Mouse (Mus musculus) neural tube, postnatal 0 days (tissue): ENCODE measurements around the gene Apba3. TPM values are rescaled to one million over a fixed set of nuclear protein-coding genes. Genes with fewer than 3 reads are reported as not detected.
A peak's percentile ranks its signal among the peaks of the same experiment; 100 is the strongest.

Source experiments
- microRNA-seq: library from miRNA; unstranded; fragments of <30 nt; microRNA quantifications from one replicate; pipeline ENCODE4, GENCODE M21; 2016
- polyA plus RNA-seq: library from polyadenylated mRNA; unstranded; fragments of >200 nt; fragmentation: Nextera tagmentation; extraction: Ambion mirVana; gene quantifications from 2 replicates; pipeline ENCODE4 v1.2.1, GENCODE M21; 2015

Apba3 gene
- 32.0 and 34.0 TPM in 2 replicates for polyA plus RNA-seq

DNA sequence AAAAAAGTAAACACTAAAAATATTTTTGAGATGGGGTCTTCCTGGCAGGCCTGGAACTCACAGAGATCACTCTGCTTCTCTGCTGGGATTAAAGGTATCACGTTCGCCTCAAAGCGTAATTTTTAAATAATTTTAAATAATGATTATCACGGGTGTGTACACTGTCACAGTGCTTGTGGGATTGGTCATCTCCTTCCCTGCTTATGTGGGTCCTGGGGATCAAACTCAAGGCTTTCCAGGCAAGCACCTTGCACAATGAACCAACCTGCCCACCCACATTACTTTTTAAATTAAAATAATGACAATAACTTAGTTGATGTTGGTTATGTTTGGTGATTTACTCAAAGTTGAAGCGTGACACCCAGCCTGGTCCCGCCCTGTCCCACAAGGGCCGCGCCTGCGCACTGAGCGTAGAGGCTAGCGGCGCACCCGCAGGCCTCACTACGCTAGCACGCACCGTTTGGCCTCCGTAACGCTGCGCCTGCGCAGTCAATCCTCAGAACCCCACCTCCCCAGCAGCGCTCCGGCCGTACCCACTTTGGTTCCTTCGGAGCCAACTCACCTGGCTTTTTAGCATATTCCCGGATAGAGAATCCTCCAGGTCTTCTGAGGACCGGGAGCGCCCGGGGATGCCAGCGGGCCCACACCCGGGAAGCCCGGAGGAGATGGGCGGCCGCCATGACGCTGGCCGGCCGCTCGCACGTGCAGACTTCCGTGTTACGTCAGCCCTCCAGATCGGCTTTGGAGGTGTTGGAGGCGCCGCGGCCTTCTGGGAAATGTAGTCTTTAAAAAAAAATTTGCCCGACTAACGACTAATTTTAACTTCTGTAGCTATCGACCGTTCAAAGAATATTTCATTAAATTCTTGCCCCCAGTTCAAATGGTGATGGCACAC lies at the start of gene Apba3, which contains the start of gene Mrpl54:
Apba3 (plus strand) TSS at position 750 of the 895 bp plus-strand sequence.
Mrpl54 (minus strand) TSS at position 724 of the 895 bp plus-strand sequence.

DNA sequence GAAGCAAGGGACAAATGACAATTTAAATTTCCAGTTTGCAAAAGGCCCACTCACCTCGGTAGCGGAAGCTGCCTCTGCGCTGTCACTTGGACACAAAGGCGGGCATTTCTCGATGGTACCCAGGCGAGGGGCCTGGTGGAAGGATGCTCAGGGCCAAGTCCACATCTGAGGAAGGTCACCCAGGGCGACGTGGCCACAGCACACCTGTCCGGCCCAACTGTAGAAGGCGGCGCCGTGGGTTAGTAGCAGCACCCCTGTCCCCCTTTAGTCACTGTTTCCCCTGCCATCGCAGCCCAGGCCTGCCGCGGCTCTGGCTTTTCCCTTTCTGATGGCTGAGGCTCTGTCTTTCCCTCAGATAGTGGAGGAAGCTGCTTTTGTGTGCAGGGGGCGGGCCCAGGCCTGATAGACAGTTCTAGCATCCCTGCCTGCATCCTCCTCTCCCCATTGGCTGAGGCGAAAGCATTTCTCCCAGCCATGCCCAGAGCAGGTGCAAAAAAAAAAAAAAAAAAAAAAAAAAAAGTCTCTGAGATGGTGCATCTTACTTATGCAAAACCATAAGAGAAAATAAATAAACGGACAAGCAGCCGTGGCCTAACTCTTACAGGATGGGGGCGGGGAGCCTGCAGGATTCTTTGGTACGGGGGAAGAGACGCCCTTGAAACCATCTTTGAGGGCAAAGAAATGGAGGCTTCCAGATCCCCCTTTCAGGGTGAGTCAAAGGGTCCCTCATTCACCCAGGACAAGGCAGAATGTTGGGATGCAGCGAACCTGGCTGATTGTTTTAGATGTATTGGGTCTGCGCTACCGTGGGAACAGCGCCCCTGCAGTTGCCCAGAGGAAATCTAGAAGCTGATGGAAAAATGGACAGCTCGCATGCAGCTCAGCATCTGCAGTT lies 36.1 kb upstream of the Apba3 start, which contains the start of gene Atcay:
Atcay (minus strand) TSS at position 396 of the 895 bp plus-strand sequence.

DNA sequence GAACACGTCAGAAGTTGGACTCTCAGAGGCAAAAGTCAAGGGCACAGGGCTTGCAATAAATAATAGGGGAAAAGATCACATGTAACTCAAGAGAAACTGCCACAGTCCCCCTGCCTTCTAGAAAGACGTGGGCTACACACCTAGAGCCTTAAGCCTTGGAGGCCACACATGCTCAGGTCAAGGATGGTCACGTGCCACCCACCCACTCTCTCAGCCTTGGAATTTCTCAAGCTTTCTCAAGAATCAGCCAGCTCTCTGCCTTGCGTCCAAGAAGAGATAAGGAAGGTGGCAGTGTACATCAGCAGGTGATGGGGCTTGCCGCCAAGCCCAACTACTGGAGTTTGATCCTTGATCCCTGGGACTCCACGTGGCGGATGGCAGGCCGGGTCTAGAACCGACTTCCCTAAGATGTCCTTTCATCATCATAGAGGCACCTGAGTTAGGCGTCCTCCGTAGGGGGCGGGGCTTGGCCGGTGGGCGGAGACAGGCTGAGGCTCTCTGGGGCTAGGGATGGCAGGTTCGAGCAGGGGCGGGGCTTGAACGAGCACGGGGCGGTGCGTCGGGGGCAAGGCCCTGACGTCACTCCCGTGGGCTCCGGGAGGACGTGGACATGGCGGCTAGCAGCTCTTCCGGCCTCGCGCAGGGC lies 34.1 kb upstream of the Apba3 start, which contains the start of gene Zfr2:
Zfr2 (plus strand) TSS at position 576 of the 646 bp plus-strand sequence.

DNA sequence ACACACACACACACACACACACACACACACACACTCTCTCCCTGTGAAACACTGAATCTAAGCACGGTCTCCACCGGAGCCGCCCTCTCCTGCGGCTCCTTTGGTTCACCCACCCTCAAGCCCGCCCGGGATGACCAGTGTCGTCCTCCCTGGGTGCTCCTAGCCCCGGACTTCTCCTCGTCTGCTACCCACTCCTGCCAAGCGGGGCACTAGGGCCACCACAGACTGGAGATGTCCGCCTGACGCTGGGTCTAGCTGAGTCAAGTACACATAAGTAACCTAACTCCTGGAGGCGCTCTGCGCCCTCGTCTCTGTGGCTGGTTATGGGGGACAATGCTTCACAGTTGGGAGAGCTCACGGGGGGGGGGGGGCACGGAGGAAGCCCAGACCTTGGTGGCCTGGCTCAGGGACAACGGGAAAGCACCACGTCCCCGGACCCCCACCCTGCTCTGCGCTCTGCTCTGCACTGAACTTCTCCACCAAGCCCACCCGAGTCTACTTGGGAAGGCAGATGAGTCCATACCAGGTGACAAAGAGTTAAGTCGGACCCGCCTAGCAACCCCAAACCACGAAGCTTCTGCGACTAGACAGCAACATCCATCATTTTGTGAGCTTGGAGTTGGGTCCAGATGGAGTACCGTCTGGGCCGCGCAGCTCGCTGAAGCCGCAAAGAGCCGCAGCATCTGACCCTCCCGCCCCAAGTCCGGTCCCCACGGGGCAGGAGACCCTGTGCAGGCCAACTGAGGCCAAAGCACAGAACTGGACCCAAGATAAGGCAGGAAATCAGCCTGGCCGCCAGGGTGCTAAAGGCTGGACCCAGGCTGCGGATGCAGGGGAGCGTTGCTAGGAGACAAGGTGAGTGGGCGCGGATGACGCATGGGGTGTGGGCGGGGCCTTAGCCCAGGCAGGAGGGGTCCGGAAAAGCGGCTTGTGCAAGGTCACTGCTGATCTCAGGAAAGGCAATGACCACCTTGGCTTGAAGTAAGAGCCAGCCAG lies 14.0 kb upstream of the Apba3 start, which contains the start of gene Matk:
Matk (plus strand) TSS at position 512 of the 996 bp plus-strand sequence.

DNA sequence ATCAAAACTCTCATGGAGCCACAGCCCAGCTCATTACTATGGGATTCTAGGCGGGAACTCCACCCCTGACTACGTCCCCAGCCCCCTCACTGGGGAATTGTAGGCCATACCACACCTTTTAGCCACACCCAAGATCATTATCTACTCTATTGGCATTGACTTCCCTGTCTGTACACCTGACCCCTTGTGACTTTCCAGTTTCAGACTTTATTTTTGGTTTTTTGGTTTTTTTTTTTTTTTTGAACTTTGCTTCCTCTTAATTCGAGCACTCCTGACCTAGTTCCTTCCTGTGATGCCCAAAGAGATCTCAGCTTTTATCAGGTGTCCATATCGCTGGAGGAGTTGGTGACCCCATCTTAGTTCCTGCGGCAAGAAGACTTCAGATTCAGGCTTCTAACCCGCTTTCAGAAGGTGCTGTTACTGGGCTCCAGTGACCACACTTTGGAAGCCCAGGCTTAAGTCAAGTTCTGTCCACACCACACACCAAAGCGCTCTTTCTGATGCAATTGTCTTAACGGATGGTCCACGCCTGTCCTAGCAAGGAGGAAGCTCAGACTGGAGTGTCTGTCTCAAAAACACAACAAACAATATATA lies 24.8 kb downstream of the Apba3 start, which contains the start of gene Tjp3:
Tjp3 (minus strand) TSS at position 71 of the 594 bp plus-strand sequence.

DNA sequence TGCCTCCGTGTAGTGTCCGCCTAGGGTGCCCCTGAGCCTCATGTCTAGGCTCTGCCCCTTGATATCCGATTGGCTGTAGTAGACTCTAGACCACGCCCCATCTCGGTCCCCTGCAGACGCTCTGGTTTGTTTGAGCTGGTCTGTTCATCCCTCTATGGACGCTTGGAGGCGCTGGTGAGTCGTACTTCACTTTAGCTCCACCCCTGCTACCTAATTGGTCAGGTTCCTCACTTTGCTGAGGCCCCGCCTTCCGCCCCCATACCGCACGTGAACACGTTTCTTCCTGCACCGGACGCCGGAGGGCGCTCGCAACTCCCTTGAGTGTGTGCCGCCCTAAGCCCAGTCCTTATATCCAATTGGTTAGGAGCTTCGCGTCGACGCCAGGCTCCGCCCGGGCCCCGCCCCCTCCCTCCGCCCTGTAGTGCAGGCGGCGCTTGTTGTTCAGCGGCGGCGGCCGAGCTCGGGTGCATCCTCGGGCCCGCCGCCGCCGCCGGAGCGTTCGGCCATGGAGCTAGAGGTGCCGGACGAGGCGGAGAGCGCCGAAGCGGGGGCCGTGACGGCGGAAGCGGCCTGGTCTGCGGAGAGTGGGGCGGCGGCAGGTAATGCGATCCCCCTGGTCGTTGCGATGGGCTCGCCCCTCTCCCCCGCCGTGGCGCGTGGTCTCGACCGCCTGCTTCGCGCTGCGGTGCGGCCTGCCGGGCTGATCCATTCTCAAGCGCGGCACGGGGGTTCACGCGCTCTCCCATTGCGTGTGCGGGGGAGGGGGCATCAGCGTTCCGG lies 26.0 kb downstream of the Apba3 start, which contains the start of gene Pip5k1c:
Pip5k1c (plus strand) TSS at position 410 of the 780 bp plus-strand sequence.

DNA sequence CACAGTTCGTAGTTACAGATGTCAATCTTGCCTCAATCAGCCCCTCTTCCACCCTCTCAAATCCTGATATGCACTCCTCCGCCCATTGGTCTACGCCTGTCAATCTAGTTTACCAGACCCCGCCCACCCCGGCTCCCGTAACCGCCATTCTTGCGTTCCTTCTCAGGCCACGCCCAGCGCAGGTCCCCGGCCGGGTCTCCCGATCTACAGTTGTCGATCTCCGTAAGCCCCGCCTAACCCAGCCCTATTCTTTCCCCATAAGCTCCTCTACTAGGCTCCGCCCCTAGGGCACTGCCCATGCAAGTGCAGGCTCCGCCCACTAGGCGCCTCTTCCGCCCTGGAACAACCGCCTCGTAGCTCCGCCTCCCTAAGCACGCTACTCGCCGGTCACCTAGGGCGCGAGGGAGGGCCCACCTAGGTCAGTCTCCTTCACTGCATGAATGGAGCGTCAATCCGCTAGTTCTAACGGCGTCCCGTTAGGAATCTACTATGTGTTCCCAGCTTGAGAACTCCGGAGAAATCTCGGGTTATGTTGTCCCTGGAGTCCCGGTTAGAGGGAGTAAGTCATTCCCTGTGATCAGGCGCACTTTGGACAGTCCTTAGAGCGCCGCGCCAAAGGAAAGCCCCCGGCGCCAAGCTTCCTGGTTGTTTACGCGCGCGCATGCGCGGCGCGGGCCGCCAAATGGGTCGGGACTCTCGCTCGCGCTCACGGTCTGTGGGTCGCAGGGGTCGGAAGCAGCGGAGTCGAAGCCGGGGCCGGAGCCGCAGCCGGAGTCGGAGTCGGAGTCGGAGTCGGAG lies 54.0 kb downstream of the Apba3 start, which contains the start of gene Cactin:
Cactin (plus strand) TSS at position 554 of the 798 bp plus-strand sequence.

Small RNA genes lying within 50 kb of the gene (microRNA-seq; reads per million reads assigned to microRNA genes)
- gene Mir3057, result 7.3 reads per million, percentile 17 among the genes with 10 or more reads in this experiment

Other genes starting within 250 kb of the Apba3 start
- 70.0 and 88.4 TPM in 2 replicates for gene Diras1, start 241.3 kb upstream of the Apba3 start, polyA plus RNA-seq
- 36.6 and 41.3 TPM in 2 replicates for gene Slc39a3, start 229.5 kb upstream of the Apba3 start, polyA plus RNA-seq
- 246 and 290 TPM in 2 replicates for gene Sgta, start 206.8 kb upstream of the Apba3 start, polyA plus RNA-seq
- gene Thop1, start 196.9 kb upstream of the Apba3 start, polyA plus RNA-seq, result 37.7 and 40.4 TPM in 2 replicates
- gene Creb3l3, start 168.1 kb upstream of the Apba3 start, polyA plus RNA-seq, result 0.50 and 0.69 TPM in 2 replicates
- gene Map2k2, start 161.0 kb upstream of the Apba3 start, polyA plus RNA-seq, result 208 and 228 TPM in 2 replicates
- 19.7 and 21.3 TPM in 2 replicates for gene Zbtb7a, start 131.7 kb upstream of the Apba3 start, polyA plus RNA-seq
- gene Pias4, start 99.0 kb upstream of the Apba3 start, polyA plus RNA-seq, result 34.5 and 40.4 TPM in 2 replicates
- 404 and 449 TPM in 2 replicates for gene Eef2, start 90.3 kb upstream of the Apba3 start, polyA plus RNA-seq
- 68.4 and 78.4 TPM in 2 replicates for gene Dapk3, start 84.0 kb upstream of the Apba3 start, polyA plus RNA-seq
- gene 4930442H23Rik, start 83.1 kb upstream of the Apba3 start, polyA plus RNA-seq, result not detected in 2 replicates
- 0.11 and 0.13 TPM in 2 replicates for gene Nmrk2, start 64.9 kb upstream of the Apba3 start, polyA plus RNA-seq
- 62.1 and 75.8 TPM in 2 replicates for gene Atcay, start 36.1 kb upstream of the Apba3 start, polyA plus RNA-seq
- 24.6 and 28.6 TPM in 2 replicates for gene Zfr2, start 33.8 kb upstream of the Apba3 start, polyA plus RNA-seq
- gene Matk, start 14.0 kb upstream of the Apba3 start, polyA plus RNA-seq, result 69.6 and 88.6 TPM in 2 replicates
- gene Mrpl54, start within 50 bp of the Apba3 start, polyA plus RNA-seq, result 168 and 176 TPM in 2 replicates
- gene Tjp3, start 24.6 kb downstream of the Apba3 start, polyA plus RNA-seq, result 1.5 and 2.4 TPM in 2 replicates
- gene Pip5k1c, start 26.0 kb downstream of the Apba3 start, polyA plus RNA-seq, result 101 and 122 TPM in 2 replicates
- 18.8 and 20.8 TPM in 2 replicates for gene Cactin, start 54.1 kb downstream of the Apba3 start, polyA plus RNA-seq
- gene Tbxa2r, start 61.8 kb downstream of the Apba3 start, polyA plus RNA-seq, result 5.2 and 5.5 TPM in 2 replicates
- 0.06 TPM in 1 of 2 replicates, not detected in the other for gene Gipc3, start 76.3 kb downstream of the Apba3 start, polyA plus RNA-seq
- gene Hmg20b, start 83.5 kb downstream of the Apba3 start, polyA plus RNA-seq, result 31.7 and 34.0 TPM in 2 replicates
- 19.8 and 21.9 TPM in 2 replicates for gene Mfsd12, start 90.5 kb downstream of the Apba3 start, polyA plus RNA-seq
- 0.60 and 0.76 TPM in 2 replicates for gene 4930404N11Rik, start 98.9 kb downstream of the Apba3 start, polyA plus RNA-seq
- 137 and 142 TPM in 2 replicates for gene Fzr1, start 111.6 kb downstream of the Apba3 start, polyA plus RNA-seq
- gene Dohh, start 117.5 kb downstream of the Apba3 start, polyA plus RNA-seq, result 115 and 127 TPM in 2 replicates
- 6.0 and 6.2 TPM in 2 replicates for gene Gm48551, start 117.5 kb downstream of the Apba3 start, polyA plus RNA-seq
- gene Gm48552, start 122.0 kb downstream of the Apba3 start, polyA plus RNA-seq, result 2.0 and 3.0 TPM in 2 replicates
- 1.8 and 2.3 TPM in 2 replicates for gene Smim24, start 126.1 kb downstream of the Apba3 start, polyA plus RNA-seq
- gene Nfic, start 188.7 kb downstream of the Apba3 start, polyA plus RNA-seq, result 51.8 and 53.5 TPM in 2 replicates
- 40.7 and 46.8 TPM in 2 replicates for gene Celf5, start 215.7 kb downstream of the Apba3 start, polyA plus RNA-seq
- gene Ncln, start 229.4 kb downstream of the Apba3 start, polyA plus RNA-seq, result 59.5 and 68.2 TPM in 2 replicates
- 0.68 and 0.72 TPM in 2 replicates for gene S1pr4, start 233.2 kb downstream of the Apba3 start, polyA plus RNA-seq